Mouse (Mus musculus) testis, adult 2 months (tissue): ENCODE results near the gene Zfp93.

ENCODE experiments used
- CTCF ChIP-seq: fragments of 200-500 bp; IDR thresholded peaks from 2 replicates; pipeline ENCODE4 v1.5.1; 2012; ENCODE audit warnings: low read depth, mild to moderate bottlenecking, inconsistent platforms, low read length, moderate library complexity; ENCODE audit not compliant: control insufficient read depth, insufficient read depth, insufficient replicate concordance
- POLR2A ChIP-seq: fragments of 200-500 bp; IDR thresholded peaks from 2 replicates; pipeline ENCODE4 v1.6.1; 2012; ENCODE audit warnings: low read depth, mild to moderate bottlenecking, inconsistent platforms, low read length, moderate library complexity; ENCODE audit not compliant: control insufficient read depth

DNA sequence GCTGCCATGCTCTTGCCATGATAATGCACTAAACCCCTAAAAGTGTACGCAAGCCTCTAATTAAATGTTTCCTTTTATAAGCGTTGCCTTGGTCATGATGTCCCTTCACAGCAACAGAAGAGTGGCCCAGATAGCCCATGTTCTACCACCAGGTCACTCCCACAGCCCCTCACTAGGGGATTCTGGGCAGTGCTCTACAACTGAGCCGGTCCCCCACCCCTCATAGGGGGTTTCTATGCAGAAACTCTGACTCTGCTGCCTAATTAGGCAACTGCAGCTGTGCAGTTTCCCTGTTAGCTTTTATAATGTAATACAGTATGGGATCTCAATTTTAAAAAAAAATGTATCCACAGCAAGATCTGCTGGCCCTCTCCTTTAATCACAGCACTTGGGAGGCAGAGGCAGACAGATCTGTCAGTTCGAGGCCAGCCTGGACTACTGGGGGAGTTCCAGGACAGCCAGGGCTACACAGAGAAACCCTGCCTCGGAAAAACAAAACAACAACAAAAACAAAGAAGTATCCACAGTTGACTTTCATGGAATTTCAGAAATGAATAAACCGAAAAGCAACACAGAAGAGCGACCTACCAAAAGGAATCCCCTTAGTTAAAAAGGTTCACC lies 443 bp upstream of the Zfp93 start:
- TF ChIP-seq POLR2A (no peak), CTCF (no peak)
